25 mouse cellular contexts compared by ENCODE assay signal in genomic region chr6:122400263-122400662, GRCm38 (mm10).
"Had no signal": no experiment of that assay in that cellular context is flagged by ENCODE, and none has a peak within 500 bp of the region (broad histone marks: within the 10 kb centered on the region; RNA-seq: fewer than 3 reads in every experiment).

No protein-coding gene starts in this region.

- ATAC-seq: hindbrain, postnatal 0 days; intestine, embryonic 16.5 days; liver, embryonic 12.5 days had no signal

- H3K9ac ChIP-seq: heart, embryonic 13.5 days; heart, embryonic 15.5 days; hindbrain, embryonic 13.5 days; hindbrain, embryonic 15.5 days; kidney, embryonic 15.5 days; limb, embryonic 13.5 days; limb, embryonic 15.5 days; liver, embryonic 12.5 days had no signal

- H3K36me3 ChIP-seq: heart, embryonic 10.5 days; heart, embryonic 13.5 days; heart, embryonic 15.5 days; hindbrain, embryonic 13.5 days; hindbrain, embryonic 15.5 days; kidney, embryonic 15.5 days; limb, embryonic 13.5 days; limb, embryonic 15.5 days; liver, embryonic 12.5 days had no signal

- H3K4me1 ChIP-seq: heart, embryonic 10.5 days; heart, embryonic 13.5 days; heart, embryonic 15.5 days; hindbrain, embryonic 13.5 days; hindbrain, embryonic 15.5 days; kidney, embryonic 15.5 days; limb, embryonic 13.5 days; limb, embryonic 15.5 days had no signal

- H3K4me3 ChIP-seq: heart, embryonic 10.5 days; heart, embryonic 13.5 days; heart, embryonic 15.5 days; hindbrain, embryonic 13.5 days; hindbrain, embryonic 15.5 days; kidney, embryonic 15.5 days; limb, embryonic 13.5 days; limb, embryonic 15.5 days; liver, embryonic 12.5 days had no signal

- H3K27ac ChIP-seq: heart, embryonic 10.5 days; heart, embryonic 13.5 days; heart, embryonic 15.5 days; hindbrain, embryonic 13.5 days; hindbrain, embryonic 15.5 days; hindbrain, postnatal 0 days; kidney, embryonic 15.5 days; kidney, postnatal 0 days; limb, embryonic 13.5 days; limb, embryonic 15.5 days; liver, embryonic 12.5 days had no signal

- DNase-seq: gastrocnemius, postnatal 14 days; gastrocnemius, postnatal 36 days; heart, adult 18-20 months; heart, postnatal 14 days; heart, postnatal 36 days; kidney, adult 11 months; kidney, adult 2 months; kidney, adult 9 months; kidney, postnatal 14 days; kidney, postnatal 36 days; layer of hippocampus, adult 9-11 months; layer of hippocampus, postnatal 36 days; left cerebral cortex, postnatal 4 days had no signal

- H3K27me3 ChIP-seq: heart, embryonic 13.5 days; heart, embryonic 15.5 days; hindbrain, embryonic 13.5 days; hindbrain, embryonic 15.5 days; kidney, embryonic 15.5 days; limb, embryonic 13.5 days; limb, embryonic 15.5 days had no signal

- H3K4me2 ChIP-seq: heart, embryonic 13.5 days; heart, embryonic 15.5 days; hindbrain, embryonic 13.5 days; hindbrain, embryonic 15.5 days; kidney, embryonic 15.5 days; limb, embryonic 13.5 days; limb, embryonic 15.5 days; liver, embryonic 12.5 days had no signal

- H3K9me3 ChIP-seq: heart, embryonic 10.5 days; heart, embryonic 13.5 days; heart, embryonic 15.5 days; hindbrain, embryonic 13.5 days; hindbrain, embryonic 15.5 days; kidney, embryonic 15.5 days; limb, embryonic 15.5 days had no signal
